Mouse (Mus musculus) liver, adult 2 months (tissue): ENCODE results near the gene Cfap77. TPM values are rescaled to one million over a fixed set of nuclear protein-coding genes. Genes with fewer than 3 reads are reported as not detected.

ENCODE experiments used
- DNase-seq: peaks from one replicate; pipeline ENCODE4 v3.0.0-alpha.2; 2011; ENCODE audit warnings: low read depth, low spot score; ENCODE audit errors: extremely low read depth
- H3K27ac ChIP-seq: fragments of 200-500 bp; replicated peaks from 2 replicates; pipeline ENCODE4 v1.5.1; 2012; ENCODE audit warnings: low read depth, mild to moderate bottlenecking, control low read depth, inconsistent platforms, low read length; ENCODE audit not compliant: insufficient read depth
- H3K27me3 ChIP-seq: fragments of 200-500 bp; 2 replicates; pipeline ENCODE4 v1.6.1; 2012; ENCODE audit warnings: mild to moderate bottlenecking, moderate library complexity, low read length, inconsistent platforms; ENCODE audit not compliant: control insufficient read depth, insufficient read depth
- H3K36me3 ChIP-seq: fragments of 200-500 bp; 2 replicates; pipeline ENCODE4 v1.6.1; 2012; ENCODE audit warnings: low read length, inconsistent platforms; ENCODE audit not compliant: control insufficient read depth, insufficient read depth
- H3K4me1 ChIP-seq: fragments of 200-500 bp; 2 replicates; pipeline ENCODE4 v1.6.1; 2011; ENCODE audit warnings: low read length; ENCODE audit not compliant: control insufficient read depth, insufficient read depth
- H3K4me3 ChIP-seq: fragments of 200-500 bp; 2 replicates; pipeline ENCODE4 v1.5.1; 2011; ENCODE audit warnings: low read depth, mild to moderate bottlenecking, control low read depth, low read length, moderate library complexity; ENCODE audit not compliant: insufficient read depth
- H3K79me2 ChIP-seq: fragments of 200-500 bp; 2 replicates; pipeline ENCODE4 v1.6.1; 2012; ENCODE audit warnings: inconsistent platforms, mild to moderate bottlenecking, low read length, moderate library complexity; ENCODE audit not compliant: control insufficient read depth, insufficient read depth
- H3K9ac ChIP-seq: fragments of 200-500 bp; 2 replicates; pipeline ENCODE4 v1.6.1; 2012; ENCODE audit warnings: low read depth, mild to moderate bottlenecking, control low read depth, inconsistent platforms, low read length
- CTCF ChIP-seq: fragments of 200-500 bp; IDR thresholded peaks from 2 replicates; pipeline ENCODE4 v1.5.1; 2011; ENCODE audit warnings: low read depth, low read length, control low read depth
- POLR2A ChIP-seq: fragments of 200-500 bp; IDR thresholded peaks from 2 replicates; pipeline ENCODE4 v1.6.1; 2011; ENCODE audit warnings: low read length, control low read depth; ENCODE audit not compliant: insufficient read depth; ENCODE audit errors: extremely low read depth
- WGBS: fragments of 180-500 bp; shearing (Covaris S2); methylation state at CpG from one replicate; pipeline ENCODE4 v1.1.7; 2018; 5-methylcytosine and 5-hydroxymethylcytosine counted together
- polyA plus RNA-seq: library from polyadenylated mRNA; depleted of rRNA; stranded (reverse); fragments of >200 nt; gene quantifications from 2 replicates; pipeline ENCODE4 v1.2.3, GENCODE M21; 2012
- total RNA-seq: library from RNA; depleted of rRNA; stranded (reverse); fragments of >200 nt; gene quantifications from 2 replicates; pipeline ENCODE4 v1.2.3, GENCODE M21; 2014

Gene Cfap77
- total and polyA plus RNA-seq, 2 experiments: 0.06 TPM; not detected in 1

- Histone ChIP-seq H3K27me3 (no peaks in the 10 kb centered on the region), H3K79me2 (no peaks in the 10 kb centered on the region), H3K27ac (no peak overlapping the region), H3K4me1 (0 out of 2 replicates have a peak, but pooled peaks cover 5% of the 10 kb centered on the region), H3K4me3 (peak overlapping the region; percentile 92), H3K36me3 (no peaks in the 10 kb centered on the region), H3K9ac (peak overlapping the region; percentile 90)
- WGBS: 2% methylated on average over 30 of the region's 30 CpGs
- TF ChIP-seq CTCF (no peak), POLR2A (no peak)
- DNase-seq: no peak
Measured at GRCm38 (mm10) chr2:29054545-29054935, 326 bp downstream of the Cfap77 start.

DNA sequence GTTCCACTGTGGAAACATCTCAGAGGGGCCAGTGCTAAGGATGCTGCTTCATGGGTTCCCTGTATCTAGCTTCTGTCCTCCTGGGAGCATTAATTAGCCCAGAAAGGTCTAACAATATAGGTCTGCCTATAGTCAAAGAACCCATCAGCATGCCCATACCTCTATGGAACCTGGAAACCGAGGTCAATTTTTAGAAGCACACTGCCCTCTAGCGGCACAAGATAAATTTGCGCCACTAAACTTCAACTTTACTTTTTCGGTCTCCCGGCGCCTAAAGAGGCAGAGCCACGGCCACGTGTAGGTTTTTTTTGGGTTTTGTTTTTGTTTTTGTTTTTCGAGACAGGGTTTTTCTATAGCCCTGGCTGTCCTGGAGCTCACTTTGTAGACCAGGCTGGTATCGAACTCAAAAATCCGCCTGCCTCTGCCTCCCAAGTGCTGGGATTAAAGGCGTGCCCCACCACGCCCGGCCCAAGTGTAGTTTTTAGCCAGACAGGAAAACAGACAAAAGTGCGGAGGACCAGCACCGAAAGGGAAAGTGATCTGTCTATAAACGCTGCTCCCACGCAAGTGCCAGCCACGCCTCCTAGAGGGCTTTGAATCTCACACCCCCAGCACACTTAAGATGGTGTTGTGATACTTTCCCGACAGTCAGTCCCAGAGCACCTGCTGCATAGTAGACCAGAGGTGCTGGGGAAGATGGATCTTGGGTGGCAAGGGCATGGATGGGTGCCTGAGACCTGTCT is 893 bp downstream of the Cfap77 start:
- H3K4me3 ChIP-seq: peak overlapping the region; percentile 19; the same call in 1 of the 2 replicates
- 0 out of 2 replicates have a peak, but pooled peaks cover 5% of the 10 kb centered on the region for H3K4me1 ChIP-seq
- WGBS: 1% methylated on average over 20 of the region's 20 CpGs
- no peaks in the 10 kb centered on the region for H3K27me3 ChIP-seq
- H3K9ac ChIP-seq: peak overlapping the region; percentile 90
- H3K79me2 ChIP-seq: no peaks in the 10 kb centered on the region
- peak; percentile 46 for TF ChIP-seq CTCF
- TF ChIP-seq POLR2A: no peak
- no peaks in the 10 kb centered on the region for H3K36me3 ChIP-seq
- DNase-seq: peak; percentile 47
- H3K27ac ChIP-seq: no peak overlapping the region

GRCm38 (mm10) chr2:29052943-29053454 is 1.9 kb downstream of the Cfap77 start:
- Histone ChIP-seq H3K27ac (no peak overlapping the region), H3K27me3 (no peaks in the 10 kb centered on the region), H3K4me1 (0 out of 2 replicates have a peak, but pooled peaks cover 5% of the 10 kb centered on the region), H3K79me2 (no peaks in the 10 kb centered on the region), H3K4me3 (no peak overlapping the region), H3K36me3 (no peaks in the 10 kb centered on the region), H3K9ac (no peak overlapping the region)
- TF ChIP-seq CTCF (peak; percentile 74), POLR2A (no peak)
- WGBS: 37% methylated on average over 4 of the region's 4 CpGs
- peak; percentile 41 for DNase-seq

- no peaks in the 10 kb centered on the region for H3K36me3 ChIP-seq
- 86% methylated on average over 5 of the region's 5 CpGs for WGBS
- DNase-seq: no peak
- H3K4me1 ChIP-seq: 0 out of 2 replicates have a peak, but pooled peaks cover 5% of the 10 kb centered on the region
- H3K79me2 ChIP-seq: no peaks in the 10 kb centered on the region
- no peaks in the 10 kb centered on the region for H3K27me3 ChIP-seq
- H3K27ac ChIP-seq: no peak overlapping the region
- H3K4me3 ChIP-seq: no peak overlapping the region
- no peak overlapping the region for H3K9ac ChIP-seq
- no peak for TF ChIP-seq POLR2A
- TF ChIP-seq CTCF: no peak
Measured at GRCm38 (mm10) chr2:29051932-29052331, 2.9 kb downstream of the Cfap77 start.

DNA sequence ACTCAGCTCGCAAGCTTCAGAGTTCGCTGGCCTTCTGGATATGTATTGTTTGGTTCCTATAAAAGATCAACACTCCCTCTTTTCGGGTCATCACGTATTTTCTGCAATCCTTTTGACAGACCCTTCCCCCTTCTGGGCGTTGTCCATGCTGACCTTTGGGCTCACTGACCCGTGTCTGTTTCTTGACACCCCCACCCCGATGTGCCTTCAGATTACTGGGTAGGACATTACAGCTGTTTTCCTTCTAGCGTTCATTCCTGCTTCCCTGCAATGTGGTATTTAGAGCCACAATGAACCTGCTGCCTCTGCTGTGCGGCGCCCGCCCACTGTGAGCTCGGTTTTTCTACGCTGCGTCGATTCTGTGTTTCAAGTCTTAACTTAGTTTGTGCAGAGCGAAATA is 8.7 kb downstream of the Cfap77 start:
- H3K4me3 ChIP-seq: no peak overlapping the region
- no peaks in the 10 kb centered on the region for H3K27me3 ChIP-seq
- H3K36me3 ChIP-seq: no peaks in the 10 kb centered on the region
- no peak overlapping the region for H3K27ac ChIP-seq
- TF ChIP-seq POLR2A (no peak), CTCF (no peak)
- DNase-seq: no peak
- H3K4me1 ChIP-seq: no peaks in the 10 kb centered on the region
- no peak overlapping the region for H3K9ac ChIP-seq
- no peaks in the 10 kb centered on the region for H3K79me2 ChIP-seq
- 70% methylated on average over 16 of the region's 16 CpGs for WGBS

DNA sequence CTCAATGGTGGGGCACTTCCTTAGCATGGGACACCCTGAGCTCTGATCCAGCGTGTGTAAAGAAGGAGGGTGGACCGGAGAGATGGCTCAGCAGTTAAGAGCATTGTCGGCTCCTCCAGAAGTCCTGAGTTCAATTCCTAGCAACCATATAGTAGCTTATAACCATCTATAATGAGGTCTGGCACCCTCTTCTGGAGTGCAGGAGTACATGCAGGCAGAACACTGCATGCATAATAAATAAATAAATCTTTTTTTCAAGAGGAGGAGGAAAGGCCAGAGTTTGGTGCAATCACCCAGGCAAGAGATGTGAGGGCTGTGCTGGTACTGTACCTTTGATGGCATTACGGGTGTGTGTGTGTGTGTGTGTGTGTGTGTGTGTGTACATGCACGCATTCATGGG is 12.7 kb downstream of the Cfap77 start:
- no peaks in the 10 kb centered on the region for H3K79me2 ChIP-seq
- H3K9ac ChIP-seq: no peak overlapping the region
- DNase-seq: no peak
- 97% methylated on average over 5 of the region's 5 CpGs for WGBS
- no peak overlapping the region for H3K27ac ChIP-seq
- no peak overlapping the region for H3K4me3 ChIP-seq
- H3K4me1 ChIP-seq: no peaks in the 10 kb centered on the region
- H3K27me3 ChIP-seq: no peaks in the 10 kb centered on the region
- H3K36me3 ChIP-seq: no peaks in the 10 kb centered on the region
- no peak for TF ChIP-seq CTCF
- TF ChIP-seq POLR2A: no peak
